Mouse (Mus musculus) testis, postnatal 14 days (tissue): ENCODE measurements around the gene Ppip5k2.

Source experiments
- DNase-seq: peaks from one replicate; pipeline ENCODE4 v3.0.0; 2021; ENCODE audit warnings: low spot score

Ppip5k2 gene

GRCm38 (mm10) chr1:97754392-97754791, 15.8 kb downstream of the Ppip5k2 start:
- DNase-seq, result no peak

GRCm38 (mm10) chr1:97753216-97753615, 17.0 kb downstream of the Ppip5k2 start:
- DNase-seq, result no peak

- DNase-seq, result no peak
Measured at GRCm38 (mm10) chr1:97748163-97748562, 22.0 kb downstream of the Ppip5k2 start.

- no peak for DNase-seq
Measured at GRCm38 (mm10) chr1:97746261-97746660, 23.9 kb downstream of the Ppip5k2 start.

- no peak for DNase-seq
Measured at GRCm38 (mm10) chr1:97745712-97746111, 24.5 kb downstream of the Ppip5k2 start.

- no peak for DNase-seq
Measured at GRCm38 (mm10) chr1:97743063-97743462, 27.1 kb downstream of the Ppip5k2 start.

GRCm38 (mm10) chr1:97729339-97729738, 40.9 kb downstream of the Ppip5k2 start:
- no peak for DNase-seq

- DNase-seq, result no peak
Measured at GRCm38 (mm10) chr1:97726730-97727129, 43.5 kb downstream of the Ppip5k2 start.

- DNase-seq, result no peak
Measured at GRCm38 (mm10) chr1:97718440-97718839, 51.8 kb downstream of the Ppip5k2 start.

- no peak for DNase-seq
Measured at GRCm38 (mm10) chr1:97714334-97714868, 55.8 kb downstream of the Ppip5k2 start.

GRCm38 (mm10) chr1:97710520-97710919, 59.7 kb downstream of the Ppip5k2 start:
- DNase-seq, result no peak

GRCm38 (mm10) chr1:97705389-97705788, 64.8 kb downstream of the Ppip5k2 start:
- DNase-seq, result no peak

- no peak for DNase-seq
Measured at GRCm38 (mm10) chr1:97704646-97705045, 65.6 kb downstream of the Ppip5k2 start.

- DNase-seq, result no peak
Measured at GRCm38 (mm10) chr1:97698956-97699570, 71.1 kb downstream of the Ppip5k2 start.

GRCm38 (mm10) chr1:97697273-97697672, 72.9 kb downstream of the Ppip5k2 start:
- no peak for DNase-seq

- DNase-seq, result no peak
Measured at GRCm38 (mm10) chr1:97693825-97694224, 76.4 kb downstream of the Ppip5k2 start.

- no peak for DNase-seq
Measured at GRCm38 (mm10) chr1:97688756-97689155, 81.5 kb downstream of the Ppip5k2 start.

- DNase-seq, result no peak
Measured at GRCm38 (mm10) chr1:97676526-97677177, 93.6 kb downstream of the Ppip5k2 start.

GRCm38 (mm10) chr1:97676115-97676514, 94.1 kb downstream of the Ppip5k2 start:
- no peak for DNase-seq

GRCm38 (mm10) chr1:97672849-97673248, 97.4 kb downstream of the Ppip5k2 start:
- DNase-seq, result no peak

- no peak for DNase-seq
Measured at GRCm38 (mm10) chr1:97667288-97667687, 102.9 kb downstream of the Ppip5k2 start.

GRCm38 (mm10) chr1:97662324-97662723, 107.9 kb downstream of the Ppip5k2 start:
- no peak for DNase-seq

GRCm38 (mm10) chr1:97661406-97662241, 108.6 kb downstream of the Ppip5k2 start, which contains the start of gene D1Ertd622e:
TSS of gene D1Ertd622e (minus strand) at chr1:97662074.
- DNase-seq, result peak; percentile 67
